Mouse (Mus musculus) spleen, adult 2 months (tissue): ENCODE results near the gene Ak2.

Experiments used
- CTCF ChIP-seq: fragments of 200-500 bp; IDR thresholded peaks from 2 replicates; pipeline ENCODE4 v1.5.1; 2011; ENCODE audit warnings: mild to moderate bottlenecking, inconsistent platforms; ENCODE audit not compliant: insufficient read depth, insufficient read length, insufficient replicate concordance; ENCODE audit errors: extremely low read depth
- POLR2A ChIP-seq: fragments of 200-500 bp; IDR thresholded peaks from 2 replicates; pipeline ENCODE4 v1.6.1; 2011; ENCODE audit warnings: low read depth, low read length, inconsistent platforms

DNA sequence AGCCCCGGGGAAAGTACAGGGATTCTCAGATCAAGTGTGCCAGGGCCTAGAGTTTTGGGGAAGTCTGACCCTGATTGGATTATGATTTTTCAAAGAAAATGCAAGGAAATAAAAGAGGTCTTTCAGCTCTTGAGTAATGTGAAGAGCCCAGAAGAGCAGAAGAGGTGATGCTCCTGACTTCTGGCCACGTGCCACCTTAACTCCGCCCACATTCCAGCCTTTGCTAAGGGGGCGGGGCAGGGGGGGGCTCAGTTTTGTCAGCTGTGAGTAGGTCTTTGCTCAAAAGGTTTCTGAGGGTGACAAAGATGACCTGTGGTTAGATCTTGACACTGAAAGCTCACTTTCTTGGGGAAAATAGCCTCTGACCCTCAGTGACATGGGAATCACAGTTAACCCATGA lies 24.6 kb downstream of the Ak2 start:
- no peak for TF ChIP-seq CTCF
- no peak for TF ChIP-seq POLR2A
